Mouse (Mus musculus): ENCODE measurements at regions not wholly inside any gene's neighbourhood (a gene's known extent, or its start where the extent isn't known, plus 50 kb on each side); places are given as distances from the start of the nearest gene placed in this dataset.
A peak's percentile ranks its signal among the peaks of the same experiment; 100 is the strongest.

- DNase-seq, result no peak
These were observed 87.8 kb upstream of the Enpp6 start for GRCm38 (mm10) chr8:46898697-46899445.

GRCm38 (mm10) chr8:46900826-46901225 is 85.9 kb upstream of the Enpp6 start:
- DNase-seq, result no peak

- DNase-seq, result no peak
These were observed 82.0 kb upstream of the Enpp6 start for GRCm38 (mm10) chr8:46904731-46905130.

- no peak for DNase-seq
These were observed 79.3 kb upstream of the Enpp6 start for GRCm38 (mm10) chr8:46907390-46907789.

- no peak for DNase-seq
These were observed 78.5 kb upstream of the Enpp6 start for GRCm38 (mm10) chr8:46908186-46908585.

GRCm38 (mm10) chr8:46913956-46914355 is 72.7 kb upstream of the Enpp6 start:
- DNase-seq, result peak; percentile 28 to 36

- peak; percentile 38 to 61 for DNase-seq
These were observed 66.6 kb upstream of the Enpp6 start for GRCm38 (mm10) chr8:46920071-46920470.

GRCm38 (mm10) chr8:46921075-46921474 is 65.6 kb upstream of the Enpp6 start:
- no peak for DNase-seq

- no peak for DNase-seq
These were observed 65.1 kb upstream of the Enpp6 start for GRCm38 (mm10) chr8:46921585-46921984.

- DNase-seq, result no peak
These were observed 61.7 kb upstream of the Enpp6 start for GRCm38 (mm10) chr8:46924787-46925548.

GRCm38 (mm10) chr8:46928718-46929117 is 58.0 kb upstream of the Enpp6 start:
- DNase-seq, result no peak

GRCm38 (mm10) chr8:46929678-46930077 is 57.0 kb upstream of the Enpp6 start:
- DNase-seq, result no peak

GRCm38 (mm10) chr8:46931267-46931666 is 55.4 kb upstream of the Enpp6 start:
- no peak for DNase-seq

GRCm38 (mm10) chr8:46933256-46933655 is 53.4 kb upstream of the Enpp6 start:
- DNase-seq, result no peak

GRCm38 (mm10) chr8:46934254-46934653 is 52.4 kb upstream of the Enpp6 start:
- no peak for DNase-seq

GRCm38 (mm10) chr8:46934898-46935297 is 51.8 kb upstream of the Enpp6 start:
- DNase-seq, result peak; percentile 49 to 52

GRCm38 (mm10) chr8:46936039-46936438 is 50.6 kb upstream of the Enpp6 start:
- no peak for DNase-seq
